Mouse (Mus musculus) kidney, adult 18-20 months (tissue): ENCODE measurements around the gene Mlph.
A peak's percentile ranks its signal among the peaks of the same experiment; 100 is the strongest.

Source experiments
- DNase-seq: peaks from one replicate; pipeline ENCODE4 v3.0.0; 2021

Gene Mlph

DNA sequence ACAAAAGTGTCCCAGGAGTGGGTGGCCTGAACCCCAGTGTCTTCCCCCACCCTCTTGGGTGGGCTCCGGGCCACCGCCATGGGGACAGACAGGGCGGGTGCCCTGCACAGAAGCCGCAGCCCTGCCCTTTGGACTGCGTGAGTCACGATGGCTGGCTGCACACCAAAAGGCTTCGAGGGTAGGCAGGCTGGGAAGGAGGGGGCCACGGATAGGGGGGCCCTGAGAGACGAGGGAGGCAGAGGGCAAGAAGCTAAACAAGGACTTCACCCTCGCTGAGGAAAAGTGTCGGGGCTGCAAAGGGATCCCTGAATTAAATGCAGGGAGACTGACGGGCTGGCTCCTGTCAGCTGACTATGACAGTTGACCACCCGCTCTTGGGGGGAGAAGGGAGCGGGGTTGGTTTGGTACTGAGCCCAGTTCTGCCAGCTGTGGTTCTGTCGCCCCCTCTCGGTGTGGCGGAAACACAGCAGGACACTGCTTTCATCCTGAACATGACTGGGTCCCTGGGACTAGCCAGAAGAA is 5.2 kb upstream of the Mlph start:
- DNase-seq, result peak; percentile 79

DNA sequence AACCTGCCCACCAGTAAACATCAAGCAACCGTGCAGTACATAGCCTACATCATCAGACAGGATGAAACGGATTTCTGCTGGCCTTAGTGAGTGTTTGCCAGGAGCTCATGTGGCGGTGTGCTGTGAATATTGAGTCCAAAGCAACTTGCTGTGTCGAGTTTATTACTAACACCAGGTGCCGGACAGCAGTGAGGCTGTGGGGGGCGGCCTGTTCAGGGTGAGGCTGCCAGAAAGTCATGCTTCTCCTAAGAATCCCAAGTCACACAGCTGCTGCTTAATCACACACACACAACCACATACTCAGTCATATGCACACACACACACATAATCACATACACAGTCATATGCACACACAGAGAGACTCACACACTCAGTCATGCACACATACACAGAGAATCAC is 1.7 kb upstream of the Mlph start:
- DNase-seq, result no peak

DNA sequence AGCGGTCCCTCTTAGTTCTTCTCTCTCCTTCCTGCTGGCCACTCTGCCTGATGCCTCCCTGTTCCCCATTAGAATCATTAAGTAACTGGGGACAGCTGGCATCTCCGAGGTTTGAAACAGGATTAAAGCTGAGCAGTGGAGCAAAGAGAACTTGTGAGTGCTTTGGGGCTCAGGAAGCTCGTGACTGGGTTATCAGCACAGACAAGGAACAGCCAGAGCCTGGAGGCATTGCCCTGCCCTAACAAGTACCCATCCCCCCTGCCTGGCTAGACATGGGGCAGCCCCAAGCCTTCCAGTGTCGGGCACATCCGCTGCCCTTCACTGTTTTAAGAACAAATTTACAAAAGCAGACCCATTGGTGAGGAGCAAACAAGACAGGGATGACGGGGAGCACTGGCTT is 2.6 kb downstream of the Mlph start:
- no peak for DNase-seq

DNA sequence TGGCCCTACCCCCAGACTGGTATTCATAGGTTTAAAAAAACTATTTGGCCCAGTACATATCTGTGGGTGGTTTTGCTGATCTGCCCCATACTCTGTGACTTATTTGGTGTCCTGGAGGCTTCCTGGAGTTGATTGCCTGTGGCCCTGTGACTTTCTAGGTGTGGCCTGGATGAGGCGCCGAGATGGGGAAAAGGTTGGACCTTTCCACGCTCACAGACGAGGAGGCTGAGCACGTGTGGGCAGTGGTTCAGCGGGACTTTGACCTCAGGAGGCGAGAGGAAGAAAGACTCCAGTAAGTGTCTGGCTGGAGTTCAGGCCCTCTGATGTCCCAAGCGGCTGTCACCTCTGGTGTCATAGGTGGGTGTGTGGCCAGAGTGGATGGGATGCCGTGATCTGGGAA is 6.8 kb downstream of the Mlph start:
- peak; percentile 28 for DNase-seq

DNA sequence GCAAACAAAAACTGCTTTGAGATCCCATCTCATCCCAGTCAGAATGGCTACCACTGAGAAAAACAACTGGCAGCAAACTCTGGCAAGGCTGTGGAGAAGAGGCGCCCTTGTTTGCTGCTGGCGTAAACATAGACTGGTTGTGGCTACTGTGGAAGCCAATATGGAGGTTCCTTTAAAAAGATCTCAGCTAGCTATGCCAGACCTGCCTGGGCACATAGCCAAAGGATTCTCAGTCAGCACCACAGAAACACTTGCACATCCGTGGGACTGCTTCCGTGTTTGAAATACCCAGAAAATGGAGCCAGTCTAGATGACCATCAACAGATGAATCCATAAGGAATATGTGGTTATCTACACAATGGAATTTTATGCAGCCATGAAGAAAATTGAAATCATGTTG is 11.1 kb downstream of the Mlph start:
- no peak for DNase-seq

DNA sequence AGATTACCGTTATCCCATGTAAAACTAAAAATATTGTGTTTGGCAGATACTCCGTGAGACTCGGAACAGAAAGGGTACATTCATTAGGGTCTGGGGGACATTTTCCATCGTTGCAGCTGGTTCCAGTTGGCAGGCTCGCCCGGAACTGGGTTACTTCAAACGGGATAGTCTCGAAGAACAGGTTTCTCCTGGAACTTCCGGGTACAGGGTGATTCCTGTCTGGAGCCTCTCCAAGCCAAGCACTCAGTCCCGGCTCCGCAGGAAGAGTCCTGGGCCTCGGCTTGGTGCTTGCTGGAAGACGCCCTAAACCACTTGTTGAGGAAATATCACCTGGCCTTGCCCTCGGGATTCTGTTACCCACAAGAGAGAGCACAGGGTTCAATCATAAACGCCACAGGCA is 12.4 kb downstream of the Mlph start:
- DNase-seq, result peak; percentile 22

DNA sequence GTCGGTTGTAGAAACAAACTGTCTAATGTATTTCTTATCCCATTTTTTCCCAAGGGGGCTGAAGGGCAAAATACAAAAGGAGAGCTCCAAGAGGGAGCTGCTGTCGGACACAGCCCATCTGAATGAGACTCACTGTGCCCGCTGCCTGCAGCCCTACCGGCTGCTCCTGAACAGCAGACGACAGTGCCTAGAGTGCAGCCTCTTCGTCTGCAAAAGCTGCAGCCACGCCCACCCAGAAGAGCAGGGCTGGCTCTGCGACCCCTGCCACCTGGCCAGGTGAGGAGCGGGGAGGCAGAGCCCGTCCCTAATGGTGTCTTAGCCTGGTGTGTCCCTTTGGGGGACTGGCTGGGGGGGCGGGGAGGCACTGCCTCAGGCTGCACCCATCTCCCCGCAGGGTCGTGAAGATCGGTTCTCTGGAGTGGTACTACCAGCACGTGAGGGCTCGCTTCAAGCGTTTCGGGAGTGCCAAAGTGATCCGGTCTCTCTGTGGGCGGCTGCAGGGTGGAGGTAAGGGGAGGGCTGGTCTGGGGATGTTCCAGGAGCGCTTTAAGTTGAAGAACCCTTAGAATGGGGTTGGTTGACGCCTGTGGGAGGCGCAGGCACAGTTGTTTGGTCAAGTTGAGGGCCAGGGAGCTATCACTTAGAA is 13.2 kb downstream of the Mlph start:
- no peak for DNase-seq

DNA sequence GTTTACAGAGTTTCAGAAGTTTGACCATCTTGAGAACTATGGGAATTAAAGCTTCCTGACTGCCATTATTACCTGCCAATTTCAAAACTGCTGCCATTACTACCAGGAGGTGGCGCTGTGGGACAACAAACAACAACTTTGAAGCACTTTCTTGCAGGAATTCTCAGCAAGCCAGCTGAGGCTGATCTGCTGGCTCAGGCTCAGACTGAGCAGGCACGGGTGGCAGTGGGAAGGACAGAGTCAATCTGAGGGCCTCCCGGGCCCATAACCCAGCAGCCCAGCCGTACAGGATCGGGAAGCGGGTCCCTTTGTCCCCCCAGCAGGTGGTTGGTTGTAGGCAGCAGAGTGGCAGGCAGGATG is 13.7 kb downstream of the Mlph start:
- peak; percentile 90 for DNase-seq

DNA sequence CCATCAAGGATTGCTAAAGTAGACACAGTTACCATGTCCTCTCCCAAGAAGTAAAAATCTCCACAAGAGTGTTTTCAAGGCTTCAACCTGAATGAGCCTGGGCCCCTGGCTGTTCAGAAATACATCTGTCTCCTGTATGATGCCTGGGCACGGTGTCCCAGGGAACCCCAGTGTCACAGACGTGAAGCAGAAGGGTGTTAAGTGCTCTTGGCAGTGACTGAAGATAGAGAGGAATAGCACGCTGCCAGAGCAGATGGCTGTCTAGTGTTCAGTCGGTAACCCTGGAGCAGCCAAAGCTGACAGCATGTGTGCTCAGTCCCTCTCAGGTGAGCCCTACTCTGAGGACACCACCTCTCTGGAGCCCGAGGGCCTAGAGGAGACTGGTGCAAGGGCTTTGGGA is 18.1 kb downstream of the Mlph start:
- no peak for DNase-seq

DNA sequence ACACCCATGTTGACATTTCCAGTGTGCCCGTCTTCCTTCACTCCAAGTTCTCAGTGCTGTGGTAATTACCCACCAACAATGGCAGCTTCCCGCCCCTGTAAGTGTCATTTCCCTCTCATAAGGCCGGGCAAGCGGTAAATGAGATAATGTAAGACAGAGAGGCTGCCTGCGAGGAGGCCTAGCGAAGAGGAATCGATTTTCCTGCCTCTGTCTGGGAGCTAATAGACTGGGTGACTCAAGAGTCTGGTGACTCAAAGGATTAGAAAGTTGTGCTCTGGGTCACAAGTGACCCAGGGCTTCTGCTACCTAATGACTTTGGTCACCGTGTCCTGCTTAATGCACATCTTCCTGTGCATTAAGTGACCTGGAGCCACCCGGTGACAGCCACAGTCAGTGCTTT is 22.1 kb downstream of the Mlph start:
- no peak for DNase-seq

DNA sequence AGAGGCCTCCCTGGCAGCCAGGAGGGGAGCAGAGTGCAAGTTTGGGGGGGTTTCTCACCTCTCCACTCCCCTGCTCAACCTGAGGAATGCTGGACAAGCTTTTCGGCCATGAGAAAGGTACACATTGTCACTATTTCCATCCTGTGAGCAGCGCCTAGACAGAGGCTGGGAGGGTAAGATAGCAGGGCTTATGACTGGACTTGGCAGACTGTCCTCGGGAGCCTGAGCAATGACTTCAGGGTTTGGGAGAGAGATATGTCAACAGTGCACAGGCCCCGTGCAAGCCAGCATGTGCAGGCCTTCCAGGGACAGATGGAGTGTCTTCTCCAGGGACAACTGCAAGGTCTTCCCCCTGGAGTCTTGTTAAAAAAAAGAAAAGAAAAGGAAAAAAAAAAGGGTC is 25.1 kb downstream of the Mlph start:
- no peak for DNase-seq

DNA sequence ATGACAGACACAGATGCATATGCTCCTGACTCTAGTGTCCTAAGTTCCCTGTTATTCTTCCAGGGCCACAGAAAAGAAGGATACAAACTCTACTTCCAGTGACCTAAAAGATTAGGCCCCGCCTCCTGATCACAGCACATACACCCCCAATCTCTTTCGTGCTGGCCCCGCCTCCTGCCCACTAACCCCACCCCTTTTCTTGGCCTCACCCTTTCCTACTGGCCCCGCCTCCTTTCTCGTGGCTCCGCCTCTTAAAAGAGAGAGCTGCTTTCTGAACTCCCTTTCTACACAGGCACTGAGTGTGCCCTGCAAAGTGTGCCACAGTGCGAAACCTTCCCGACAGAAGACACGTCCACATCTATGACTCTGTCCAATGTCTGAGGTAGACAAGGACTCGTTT is 30.3 kb downstream of the Mlph start:
- no peak for DNase-seq

DNA sequence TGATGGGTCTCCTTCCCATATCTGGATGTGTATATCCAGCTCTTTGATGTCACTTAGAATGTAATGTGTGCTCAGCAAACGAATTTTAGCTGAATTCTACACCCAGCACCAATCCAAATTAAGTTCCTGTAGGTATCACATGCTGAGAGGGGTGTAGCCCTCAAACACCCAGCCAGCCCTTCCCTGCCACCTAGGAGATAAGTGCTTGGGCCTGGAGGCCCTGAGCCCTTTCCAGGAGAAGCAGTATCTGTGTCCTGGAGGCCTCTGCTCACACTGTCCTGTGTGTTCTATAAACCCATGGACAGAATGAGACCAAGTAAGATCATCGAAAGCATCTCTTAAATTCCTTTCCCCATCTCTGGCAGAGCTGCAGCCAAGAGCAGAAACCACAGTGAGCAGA is 32.4 kb downstream of the Mlph start:
- DNase-seq, result no peak

DNA sequence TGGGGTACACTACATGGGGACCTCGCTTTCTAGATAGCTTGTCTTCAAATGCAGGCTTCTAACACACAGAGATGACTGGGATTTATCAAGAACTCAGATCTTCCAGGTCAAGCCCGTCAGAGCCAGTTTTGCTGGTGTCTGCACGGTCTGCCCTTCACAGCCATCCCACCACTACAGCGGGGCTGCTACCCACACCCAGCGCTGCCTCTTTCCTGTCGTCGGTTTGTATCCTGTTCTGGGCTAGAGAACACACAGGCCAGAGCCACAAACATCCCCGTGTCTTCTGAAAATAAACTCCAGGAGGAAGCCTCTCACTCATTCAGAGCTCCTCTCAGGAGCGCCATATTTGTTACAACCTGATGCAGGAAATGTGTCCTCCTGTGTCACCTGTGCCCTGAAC is 34.4 kb downstream of the Mlph start:
- no peak for DNase-seq

DNA sequence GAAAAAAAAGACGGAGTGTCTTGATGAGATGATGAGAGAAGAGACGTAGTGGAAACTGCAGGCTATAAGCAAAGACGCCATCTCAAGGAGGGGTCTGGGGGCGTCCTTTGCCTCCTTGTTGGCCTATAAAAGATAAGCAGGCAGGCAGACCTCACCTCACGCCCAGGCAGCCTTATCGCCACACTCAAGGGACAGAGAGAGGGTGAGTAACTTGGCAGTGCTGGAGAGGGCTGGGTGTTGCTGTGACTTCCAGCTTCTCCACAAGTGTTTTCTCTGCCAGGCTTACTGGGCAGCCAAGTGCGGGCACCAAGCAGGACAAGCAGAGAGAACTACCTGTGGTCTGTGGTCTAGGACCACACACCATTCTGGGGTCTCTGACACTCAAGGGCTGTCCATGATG is 36.8 kb downstream of the Mlph start:
- no peak for DNase-seq

DNA sequence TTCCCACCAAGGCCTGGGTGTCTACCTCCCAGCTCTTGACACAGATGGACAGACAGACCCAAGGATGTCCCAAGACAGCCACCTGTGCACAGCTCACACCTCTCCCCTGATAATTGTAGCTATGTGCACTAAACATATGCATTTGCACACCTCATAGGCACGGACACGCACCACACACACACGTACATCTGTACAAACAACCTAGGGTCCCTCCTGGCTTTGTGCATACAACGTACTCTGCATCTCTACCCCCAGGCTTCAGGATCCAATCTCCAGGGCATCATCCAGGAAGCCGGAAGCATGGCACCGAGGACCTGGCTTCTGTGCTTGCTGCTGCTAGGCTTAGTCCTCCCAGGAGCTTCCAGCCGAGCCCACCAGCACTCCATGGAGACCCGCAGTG is 37.9 kb downstream of the Mlph start, which contains the start of gene Prlh:
Gene Prlh (plus strand): TSS at position 301 of the 400 bp plus-strand sequence.
- no peak for DNase-seq

DNA sequence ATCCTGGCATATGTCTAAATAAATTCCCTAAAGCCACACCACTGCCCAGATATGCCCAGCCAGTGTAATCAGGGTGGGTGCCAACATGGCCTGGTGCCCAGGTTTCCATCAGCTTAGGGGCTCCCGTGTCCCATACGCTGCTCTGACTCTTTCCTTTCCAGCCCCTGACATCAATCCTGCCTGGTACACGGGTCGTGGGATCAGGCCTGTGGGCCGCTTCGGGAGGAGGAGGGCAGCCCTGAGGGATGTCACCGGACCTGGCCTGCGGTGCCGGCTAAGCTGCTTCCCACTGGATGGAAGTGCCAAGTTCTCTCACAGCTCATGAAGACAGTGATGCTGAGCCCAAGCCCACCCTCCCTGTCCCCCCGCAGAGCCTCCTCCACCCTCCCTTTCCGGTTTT is 38.8 kb downstream of the Mlph start:
- DNase-seq, result no peak

DNA sequence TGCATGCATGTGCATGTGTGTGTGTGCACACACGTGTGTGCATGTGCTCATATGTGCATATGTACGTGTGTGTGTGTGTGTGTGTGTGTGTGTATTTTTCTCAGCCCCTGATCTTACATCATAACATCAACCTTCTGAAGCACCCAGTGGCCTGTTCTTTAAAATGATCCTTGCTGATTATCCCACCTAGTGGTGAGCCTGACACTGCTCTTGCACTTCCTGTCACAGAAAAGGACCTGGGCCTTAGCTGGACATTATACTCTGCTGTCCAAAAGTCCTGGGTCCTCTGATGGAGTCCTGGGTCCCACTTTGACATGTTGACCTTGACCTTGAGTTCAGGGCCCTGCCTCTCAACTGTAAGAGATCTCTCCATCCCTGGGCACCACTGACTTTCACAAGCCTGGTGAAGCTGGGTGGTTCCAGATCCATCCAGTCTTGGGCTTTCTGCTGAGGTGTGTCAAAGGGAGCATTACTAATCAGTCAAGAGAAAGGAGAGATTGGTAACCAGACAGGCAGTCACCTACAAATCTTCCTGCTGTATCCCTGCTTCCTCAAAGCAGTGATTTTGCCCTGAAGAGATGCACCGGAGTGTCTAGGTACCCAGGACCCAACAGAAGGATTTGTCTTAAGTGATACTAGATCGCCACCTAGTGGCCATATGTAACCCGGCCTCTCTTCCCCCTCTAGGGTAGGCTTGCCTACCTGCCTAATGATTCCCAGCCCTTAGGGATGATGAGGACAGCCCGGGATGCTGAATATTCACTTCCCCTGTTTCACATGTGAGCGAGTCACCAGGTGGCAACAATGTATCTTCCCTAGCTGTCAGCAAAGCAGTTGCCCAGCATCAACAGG is 41.6 kb downstream of the Mlph start:
- DNase-seq, result peak; percentile 60

DNA sequence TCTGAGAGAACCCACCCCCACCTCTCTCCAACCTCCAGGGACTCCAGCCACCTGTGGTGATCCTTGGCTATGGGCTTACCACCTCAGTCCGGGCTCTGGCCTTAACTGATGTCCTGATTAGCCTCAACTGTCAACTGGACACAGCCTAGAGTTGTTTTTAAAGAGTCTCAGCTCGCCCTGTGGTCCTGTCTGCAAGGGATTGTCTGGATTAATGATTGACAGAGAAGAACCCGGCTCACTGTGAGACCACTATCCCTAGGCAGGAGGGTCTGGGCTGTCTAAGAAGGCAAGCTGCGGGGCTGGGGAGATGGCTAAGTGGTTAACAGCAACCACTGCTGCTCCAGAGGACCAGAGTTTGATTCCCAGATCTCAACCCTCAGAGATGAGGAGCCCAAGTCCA is 47.6 kb downstream of the Mlph start:
- no peak for DNase-seq

DNA sequence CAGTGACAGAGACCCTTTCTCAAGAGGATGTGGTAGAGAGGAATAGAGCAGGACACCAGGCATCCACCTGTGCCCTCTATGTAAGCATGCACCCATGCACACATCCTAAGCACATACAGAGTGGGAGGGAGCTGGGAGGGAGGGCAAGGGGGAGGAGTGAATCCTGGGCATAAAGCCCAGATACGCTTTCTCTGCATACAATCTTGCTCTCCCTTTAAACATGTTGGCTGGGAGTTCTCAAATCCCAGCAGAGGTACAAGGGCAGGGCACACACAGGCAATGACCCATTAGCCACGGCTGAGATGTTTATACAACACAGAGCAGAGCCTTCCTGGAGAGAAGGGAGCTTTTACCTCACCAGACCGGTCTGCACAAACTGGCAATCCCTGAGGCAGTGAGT is 48.1 kb downstream of the Mlph start:
- DNase-seq, result peak; percentile 43

DNA sequence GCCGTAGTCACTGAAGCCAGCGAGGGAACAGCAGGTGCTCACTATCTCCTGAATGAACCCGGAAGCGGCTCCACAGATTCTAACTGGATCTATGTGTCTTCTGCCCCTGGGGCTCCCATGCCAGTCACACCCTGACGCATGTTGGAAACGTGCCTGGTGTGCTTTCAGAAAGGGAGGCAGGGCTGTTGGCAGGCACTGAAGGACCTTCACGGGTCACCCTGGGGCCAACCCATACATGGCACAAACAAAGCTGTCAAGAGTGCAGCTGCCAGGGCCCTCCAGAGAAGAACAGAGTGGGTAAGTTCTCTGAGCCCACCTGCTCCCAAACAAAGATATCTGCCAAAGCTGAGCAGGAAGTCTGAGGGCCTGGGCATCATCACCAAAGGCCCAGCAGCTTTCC is 52.7 kb downstream of the Mlph start:
- DNase-seq, result peak; percentile 77

DNA sequence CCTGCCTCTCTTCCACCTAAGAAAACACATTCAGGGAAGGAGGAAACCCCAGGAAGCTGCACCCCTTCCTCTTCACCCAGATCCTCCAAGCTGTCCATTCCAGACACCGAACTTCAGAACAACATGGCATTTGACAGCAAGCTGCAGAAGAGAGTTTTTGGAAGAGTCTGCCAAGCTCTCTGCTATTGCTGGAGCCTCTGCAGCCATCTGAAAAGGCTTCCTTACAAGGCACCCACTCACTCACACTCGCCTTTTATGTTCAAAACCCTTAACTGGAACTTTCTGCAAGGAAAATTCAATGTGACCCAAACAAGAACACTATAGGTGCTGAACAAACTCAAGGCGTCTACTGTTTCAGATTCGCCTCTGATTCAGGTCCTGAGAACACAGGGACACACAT is 53.8 kb downstream of the Mlph start:
- DNase-seq, result no peak

DNA sequence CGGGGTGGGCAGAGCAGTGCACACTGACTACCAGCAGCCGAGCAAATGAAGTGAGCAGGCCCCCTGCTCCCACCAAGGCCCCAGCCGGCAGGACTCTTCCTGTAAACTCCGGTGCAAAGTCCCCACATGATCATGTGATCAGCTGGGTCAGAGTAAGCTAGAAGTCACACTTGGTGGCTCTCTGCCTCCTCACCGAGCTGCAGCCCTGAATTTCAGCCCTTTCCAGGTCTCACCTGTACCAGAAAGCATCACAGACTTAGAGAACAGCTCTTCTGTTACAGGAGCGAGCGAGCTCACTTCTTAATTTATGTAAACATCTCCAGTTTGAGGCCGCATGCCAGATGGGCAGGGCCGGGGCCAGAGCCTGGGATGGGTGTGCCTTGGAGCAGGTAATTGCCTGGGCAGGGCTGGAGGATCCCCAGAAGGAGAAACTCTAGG is 54.5 kb downstream of the Mlph start, which contains the start of gene Rab17:
Gene Rab17 (minus strand): TSS at position 315 of the 438 bp plus-strand sequence.
- peak; percentile 75 for DNase-seq

DNA sequence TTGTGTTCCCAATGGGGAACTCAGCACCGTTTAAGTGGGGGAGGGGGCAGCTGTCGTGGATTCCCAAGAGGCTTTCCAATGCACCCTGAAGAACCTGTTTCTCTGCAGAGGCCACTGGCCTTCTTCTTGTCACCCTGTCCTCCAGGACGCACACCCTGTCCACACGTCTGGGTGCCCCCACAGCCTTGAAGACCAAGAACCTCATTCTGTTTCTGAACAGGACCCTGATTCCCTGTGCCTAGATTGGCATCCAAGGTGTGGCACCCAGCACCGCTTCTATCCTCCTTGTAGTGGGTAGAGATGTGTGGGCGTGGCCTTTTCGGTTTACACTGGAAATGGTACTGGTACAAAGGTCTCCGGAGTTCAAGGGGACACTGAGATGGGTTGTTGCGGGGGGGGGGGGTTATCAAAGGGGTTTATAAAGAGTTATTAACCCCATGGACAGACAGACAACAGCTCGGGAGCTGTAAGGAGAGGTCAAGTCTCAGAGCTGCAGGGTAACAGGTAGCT is 55.1 kb downstream of the Mlph start:
- no peak for DNase-seq
